Mouse (Mus musculus) MEL (cell line): Measurements from ENCODE around the gene Pla1a.

ENCODE experiments used
- CTCF ChIP-seq, 3 experiments: IDR thresholded peaks in 2 of 3; conservative IDR thresholded peaks in 1 of 3; 2 replicates each; pipeline ENCODE4 v1.5.1; 2011 to 2012; ENCODE audit warnings: low read length in 3 of 3, low read depth in 2 of 3, mild to moderate bottlenecking in 2 of 3, improper control_type of control experiment in 1 of 3, inconsistent platforms in 1 of 3, mixed read lengths in 1 of 3, moderate library complexity in 1 of 3; ENCODE audit not compliant: control insufficient read depth in 1 of 3, insufficient read depth in 1 of 3, poor library complexity in 1 of 3, severe bottlenecking in 1 of 3
- GABPA ChIP-seq: IDR thresholded peaks from 2 replicates; pipeline ENCODE4 v1.6.1; 2012; ENCODE audit warnings: low read depth, mild to moderate bottlenecking, inconsistent platforms, low read length, improper control_type of control experiment, moderate library complexity
- MEF2A ChIP-seq: IDR thresholded peaks from 2 replicates; pipeline ENCODE4 v1.6.1; 2014; ENCODE audit warnings: low read depth, mild to moderate bottlenecking, inconsistent platforms, low read length, improper control_type of control experiment; ENCODE audit not compliant: poor library complexity, insufficient replicate concordance, severe bottlenecking; ENCODE audit errors: extremely low read depth
- UBTF ChIP-seq: IDR thresholded peaks from 2 replicates; pipeline ENCODE4 v1.6.1; 2012; ENCODE audit warnings: low read depth, mild to moderate bottlenecking, inconsistent platforms, low read length, improper control_type of control experiment, moderate library complexity, borderline replicate concordance; ENCODE audit not compliant: insufficient read depth
- ZC3H11A ChIP-seq: IDR thresholded peaks from 2 replicates; pipeline ENCODE4 v1.6.1; 2012; ENCODE audit warnings: low read depth, mild to moderate bottlenecking, inconsistent platforms, low read length, improper control_type of control experiment

DNA sequence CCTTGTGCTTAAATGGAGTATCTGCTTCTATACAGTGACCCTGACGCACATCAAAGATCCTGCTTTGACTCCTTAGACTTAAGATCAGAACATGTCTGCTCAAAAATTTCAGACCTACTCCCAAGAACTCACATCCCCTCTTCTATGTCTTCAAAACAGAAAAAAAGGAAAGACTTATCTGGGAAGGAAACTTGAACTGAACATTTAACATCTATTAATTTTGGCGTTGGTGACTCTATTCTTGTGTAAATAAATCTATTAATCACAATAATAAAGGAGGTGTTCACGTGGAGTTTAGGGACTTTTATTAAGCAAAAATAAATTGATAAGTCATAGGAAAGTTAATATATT, 20.2 kb upstream of the Pla1a start:
- TF ChIP-seq MEF2A (no peak), CTCF (IDR thresholded peaks at IDR 0.05 in 2 of 3, conservative IDR thresholded peaks at IDR 0.05 in 1 of 3; ENCODE audit: control insufficient read depth in 1 of 3, insufficient read depth in 1 of 3, low read depth in 2 of 3, low read length in 3 of 3, poor library complexity in 1 of 3, severe bottlenecking in 1 of 3) (no peak), GABPA (no peak), ZC3H11A (no peak), UBTF (no peak)
